In genomic region chr5:75083591-75084392, GRCm38 (mm10) we compare ENCODE assay signal across 13 mouse cellular contexts. TPM values are rescaled to one million over a fixed set of nuclear protein-coding genes. Genes with fewer than 3 reads are reported as not detected.
A peak's percentile ranks its signal among the peaks of the same experiment; 100 is the strongest.
DNase-seq lines count a peak whose midpoint lies in the region; ATAC-seq and TF ChIP-seq lines count a peak whose summit lies in the region.
"Had no signal": no experiment of that assay in that cellular context is flagged by ENCODE, and none has a peak within 500 bp of the region (broad histone marks: within the 10 kb centered on the region; RNA-seq: fewer than 3 reads in every experiment).

No protein-coding gene starts in this region.

- no peak overlapping the region for H3K4me3 ChIP-seq in intestine, postnatal 0 days (ENCODE audit: low read depth, low read length)
- no peak overlapping the region for H3K4me3 ChIP-seq in intestine, embryonic 16.5 days (ENCODE audit: low read length)
- no peak overlapping the region for H3K4me3 ChIP-seq in hindbrain, embryonic 15.5 days
- no peak overlapping the region for H3K4me3 ChIP-seq in liver, postnatal 0 days (ENCODE audit: low read depth, low read length)
- H3K4me3 ChIP-seq: embryonic facial prominence, embryonic 12.5 days had no signal

- 0 out of 2 replicates have a peak overlapping the region, but pooled peaks have one; percentile 7 for H3K4me2 ChIP-seq in intestine, postnatal 0 days (replicated peaks; ENCODE audit: low read depth)
- no peak overlapping the region for H3K4me2 ChIP-seq in intestine, embryonic 16.5 days (ENCODE audit: low read depth, low read length)
- H3K4me2 ChIP-seq in hindbrain, embryonic 15.5 days, result peak overlapping the region; percentile 7; the same call in 1 of the 2 replicates
- H3K4me2 ChIP-seq in liver, postnatal 0 days (ENCODE audit: low read depth, low read length), result no peak overlapping the region
- H3K4me2 ChIP-seq: embryonic facial prominence, embryonic 12.5 days had no signal

- peak; percentile 46 for DNase-seq in ES-CJ7 (ENCODE audit: low read depth, low spot score)
- DNase-seq in embryo, embryonic 9.5 days (ENCODE audit: extremely low spot score), result peak; percentile 35
- no peak for DNase-seq in layer of hippocampus, postnatal 10 days (ENCODE audit: low spot score in 2 of 2)
- DNase-seq in liver, postnatal 0 days, result no peak
- no peak for DNase-seq in urinary bladder, adult 18-20 months (ENCODE audit: low spot score in 2 of 2)
- DNase-seq: right cerebral cortex, postnatal 14 days had no signal

- H3K36me3 ChIP-seq in intestine, postnatal 0 days (ENCODE audit: control insufficient read depth, insufficient read depth), result no peaks in the 10 kb centered on the region
- H3K36me3 ChIP-seq in intestine, embryonic 16.5 days (ENCODE audit: control insufficient read depth, insufficient read depth, low read length), result no peaks in the 10 kb centered on the region
- H3K36me3 ChIP-seq in hindbrain, embryonic 15.5 days, result no peaks in the 10 kb centered on the region
- H3K36me3 ChIP-seq in liver, postnatal 0 days (replicated peaks; ENCODE audit: insufficient read depth, low read length), result no peaks in the 10 kb centered on the region
- H3K36me3 ChIP-seq: embryonic facial prominence, embryonic 12.5 days; G1E had no signal

- H3K4me1 ChIP-seq in intestine, postnatal 0 days (replicated peaks; ENCODE audit: control insufficient read depth, insufficient read depth, low read length), result no peaks in the 10 kb centered on the region
- no peaks in the 10 kb centered on the region for H3K4me1 ChIP-seq in intestine, embryonic 16.5 days (ENCODE audit: control insufficient read depth, insufficient read depth, low read length)
- peaks cover 14% of the 10 kb centered on the region for H3K4me1 ChIP-seq in hindbrain, embryonic 15.5 days (replicated peaks)
- no peaks in the 10 kb centered on the region for H3K4me1 ChIP-seq in liver, postnatal 0 days (ENCODE audit: insufficient read depth)
- H3K4me1 ChIP-seq: embryonic facial prominence, embryonic 12.5 days had no signal

- TF ChIP-seq CTCF in intestine, postnatal 0 days (IDR thresholded peaks at IDR 0.05; ENCODE audit: low read depth), result no peak
- no peak for TF ChIP-seq CTCF in liver, postnatal 0 days (IDR thresholded peaks at IDR 0.05; ENCODE audit: low read depth)

- no peaks in the 10 kb centered on the region for H3K9me3 ChIP-seq in intestine, postnatal 0 days (ENCODE audit: control insufficient read depth)
- no peaks in the 10 kb centered on the region for H3K9me3 ChIP-seq in intestine, embryonic 16.5 days (ENCODE audit: control insufficient read depth, low read length)
- H3K9me3 ChIP-seq in hindbrain, embryonic 15.5 days, result no peaks in the 10 kb centered on the region
- no peaks in the 10 kb centered on the region for H3K9me3 ChIP-seq in liver, postnatal 0 days (ENCODE audit: low read length)
- H3K9me3 ChIP-seq: embryonic facial prominence, embryonic 12.5 days; G1E had no signal

- H3K27me3 ChIP-seq in intestine, postnatal 0 days (replicated peaks; ENCODE audit: control insufficient read depth, insufficient read depth, low read length), result peaks cover 88% of the 10 kb centered on the region
- H3K27me3 ChIP-seq in intestine, embryonic 16.5 days (replicated peaks; ENCODE audit: control insufficient read depth, insufficient read depth, low read length), result peaks cover 80% of the 10 kb centered on the region
- H3K27me3 ChIP-seq in hindbrain, embryonic 15.5 days, result peaks cover 91% of the 10 kb centered on the region
- H3K27me3 ChIP-seq in liver, postnatal 0 days (ENCODE audit: insufficient read depth, low read length), result peaks cover 82% of the 10 kb centered on the region

- no peak overlapping the region for H3K27ac ChIP-seq in intestine, postnatal 0 days (ENCODE audit: low read depth, low read length)
- no peak overlapping the region for H3K27ac ChIP-seq in intestine, embryonic 16.5 days (ENCODE audit: low read length)
- H3K27ac ChIP-seq in hindbrain, embryonic 15.5 days (replicated peaks), result no peak overlapping the region
- no peak overlapping the region for H3K27ac ChIP-seq in liver, postnatal 0 days (ENCODE audit: low read depth)
- H3K27ac ChIP-seq: embryonic facial prominence, embryonic 12.5 days had no signal

- WGBS in intestine, postnatal 0 days, result 3% methylated on average over 27 of the region's 27 CpGs
- WGBS in intestine, embryonic 16.5 days, result 2% methylated on average over 27 of the region's 27 CpGs
- under 1% methylated on average over 27 of the region's 27 CpGs for WGBS in hindbrain, embryonic 15.5 days
- WGBS in liver, postnatal 0 days (ENCODE audit: insufficient replicate concordance), result 3% methylated on average over 27 of the region's 27 CpGs

- no peak for ATAC-seq in intestine, postnatal 0 days
- no peak for ATAC-seq in intestine, embryonic 16.5 days
- no peak for ATAC-seq in hindbrain, embryonic 15.5 days (ENCODE audit: low FRiP score, low read depth)
- ATAC-seq in liver, postnatal 0 days, result no peak

- TF ChIP-seq EP300 in liver, postnatal 0 days (IDR thresholded peaks at IDR 0.05; ENCODE audit: low read depth), result no peak

- H3K9ac ChIP-seq in intestine, postnatal 0 days (ENCODE audit: low read depth, low read length), result no peak overlapping the region
- no peak overlapping the region for H3K9ac ChIP-seq in intestine, embryonic 16.5 days (ENCODE audit: low read depth, low read length)
- no peak overlapping the region for H3K9ac ChIP-seq in hindbrain, embryonic 15.5 days
- H3K9ac ChIP-seq in liver, postnatal 0 days (replicated peaks), result no peak overlapping the region
- H3K9ac ChIP-seq: embryonic facial prominence, embryonic 12.5 days had no signal

RNA-seq across cellular contexts. Expression of gene Gsx2, which starts 8.4 kb away (rescaled TPM):
- polyA plus RNA-seq in intestine, postnatal 0 days (2015; fragmentation: Nextera tagmentation; extraction: Ambion mirVana), result not detected in 2 replicates
- not detected in 2 replicates for polyA plus RNA-seq in intestine, embryonic 16.5 days (2015; fragmentation: Nextera tagmentation; extraction: Ambion mirVana)
- 0.25 and 0.47 TPM in 2 replicates for polyA plus RNA-seq in hindbrain, embryonic 15.5 days (2015; fragmentation: Nextera tagmentation; extraction: Ambion mirVana)
- total RNA-seq in layer of hippocampus, postnatal 10 days (2021), result under 1 TPM; 0.47 to 0.59 TPM
- polyA plus RNA-seq in liver, postnatal 0 days (2015; fragmentation: Nextera tagmentation; extraction: Ambion mirVana), result not detected in 2 replicates
- total RNA-seq: G1E; heart, adult 18-20 months had no signal
- polyA plus RNA-seq: G1E; urinary bladder, adult 2 months had no signal

RNA-seq across cellular contexts. Expression of gene Chic2, which starts 39.2 kb away (rescaled TPM):
- 30.7 and 34.7 TPM in 2 replicates for polyA plus RNA-seq in intestine, postnatal 0 days (2015; fragmentation: Nextera tagmentation; extraction: Ambion mirVana)
- 15.9 and 20.2 TPM in 2 replicates for polyA plus RNA-seq in intestine, embryonic 16.5 days (2015; fragmentation: Nextera tagmentation; extraction: Ambion mirVana)
- 30.0 and 30.3 TPM in 2 replicates for polyA plus RNA-seq in hindbrain, embryonic 15.5 days (2015; fragmentation: Nextera tagmentation; extraction: Ambion mirVana)
- total RNA-seq in layer of hippocampus, postnatal 10 days (2021), result 10 to 100 TPM; 28.3 to 31.5 TPM
- polyA plus RNA-seq in liver, postnatal 0 days (2015; fragmentation: Nextera tagmentation; extraction: Ambion mirVana), result 27.8 and 32.8 TPM in 2 replicates

Comparison
In these comparisons a context has a peak if more than half of its experiments do, and no peak if none do; other contexts are left out.
1. H3K4me2 ChIP-seq: peak in intestine, postnatal 0 days (single experiment) and hindbrain, embryonic 15.5 days (single experiment); none in intestine, embryonic 16.5 days (single experiment) and liver, postnatal 0 days (single experiment).
2. DNase-seq: peak in ES-CJ7 (single experiment) and embryo, embryonic 9.5 days (single experiment); none in layer of hippocampus, postnatal 10 days (0 of 2), liver, postnatal 0 days (single experiment) and urinary bladder, adult 18-20 months (0 of 2).